Mouse (Mus musculus) hindbrain, embryonic 11.5 days (tissue): ENCODE measurements around the gene Chrna1. TPM values are rescaled to one million over a fixed set of nuclear protein-coding genes. Genes with fewer than 3 reads are reported as not detected.

Experiments used
- polyA plus RNA-seq: library from polyadenylated mRNA; unstranded; fragments of >200 nt; fragmentation: Nextera tagmentation; extraction: Ambion mirVana; gene quantifications from 2 replicates; pipeline ENCODE4 v1.2.1, GENCODE M21; 2014

Chrna1 gene
- polyA plus RNA-seq, 1 experiment from 2014 or later = 0.51 TPM

Other genes with a start within 250 kb of the Chrna1 start
- gene Gpr155, start 193.8 kb downstream of the Chrna1 start, polyA plus RNA-seq = 5.2 and 6.7 TPM in 2 replicates
- 9.2 and 9.7 TPM in 2 replicates for gene Wipf1, start 50.6 kb downstream of the Chrna1 start, polyA plus RNA-seq
- gene Chn1, start 195.0 kb upstream of the Chrna1 start, polyA plus RNA-seq = 87.5 and 90.3 TPM in 2 replicates